Mouse (Mus musculus): ENCODE measurements at regions not wholly inside any gene's neighbourhood (a gene's known extent, or its start where the extent isn't known, plus 50 kb on each side); places are given as distances from the start of the nearest gene placed in this dataset.

GRCm38 (mm10) chr1:35390858-35391586 is 541.2 kb downstream of the Plekhb2 start:
- no peak for TF ChIP-seq CTCF (conservative IDR thresholded peaks at IDR 0.05; ENCODE audit: low read length)
- no peak for TF ChIP-seq NANOG (IDR thresholded peaks at IDR 0.05; ENCODE audit: borderline replicate concordance, low read length)
- no peak for TF ChIP-seq POU5F1 (IDR thresholded peaks at IDR 0.05; ENCODE audit: borderline replicate concordance, low read length)

Data from E14TG2a.4 (cell line).